Mouse (Mus musculus) heart, embryonic 14.5 days (tissue): ENCODE results near the gene Mboat1. TPM values are rescaled to one million over a fixed set of nuclear protein-coding genes. Genes with fewer than 3 reads are reported as not detected.

Experiments used
- ATAC-seq: fragments of 200-750 bp; cut with Nextera tagmentation; 2 replicates; pipeline ENCODE4 v1.8.0; 2017; ENCODE audit warnings: low read depth, moderate TSS enrichment; ENCODE audit not compliant: insufficient number of reproducible peaks, insufficient read depth, low FRiP score
- H3K27ac ChIP-seq, 2 experiments: fragments of 200-500 bp in 1 of 2; fragments of 300-500 bp in 1 of 2; sonication (generic) in 1 of 2; replicated peaks in 1 of 2; 2 replicates each; pipeline ENCODE4 v1.5.1; 2012 to 2014; ENCODE audit warnings: low read depth in 2 of 2, low read length in 2 of 2, control low read depth in 1 of 2, mild to moderate bottlenecking in 1 of 2, mixed read lengths in 1 of 2; ENCODE audit not compliant: control insufficient read depth in 1 of 2, insufficient read depth in 1 of 2
- H3K27me3 ChIP-seq: fragments of 300-500 bp; sonication (generic); 2 replicates; pipeline ENCODE4 v1.6.1; 2014; ENCODE audit warnings: mild to moderate bottlenecking, low read length, control low read depth; ENCODE audit not compliant: control insufficient read depth, insufficient read depth
- H3K36me3 ChIP-seq: fragments of 300-500 bp; sonication (generic); 2 replicates; pipeline ENCODE4 v1.6.1; 2014; ENCODE audit warnings: mild to moderate bottlenecking, control low read depth, low read length, mixed read lengths; ENCODE audit not compliant: control insufficient read depth, insufficient read depth
- H3K4me1 ChIP-seq, 2 experiments: fragments of 200-500 bp in 1 of 2; fragments of 300-500 bp in 1 of 2; sonication (generic) in 1 of 2; 2 replicates each; pipeline ENCODE4 v1.6.1; 2012 to 2014; ENCODE audit warnings: low read length in 2 of 2, control low read depth in 1 of 2, mixed read lengths in 1 of 2; ENCODE audit not compliant: control insufficient read depth in 2 of 2, insufficient read depth in 2 of 2
- H3K4me2 ChIP-seq: fragments of 300-500 bp; sonication (generic); 2 replicates; pipeline ENCODE4 v1.6.1; 2014; ENCODE audit warnings: mild to moderate bottlenecking, low read length
- H3K4me3 ChIP-seq, 2 experiments: fragments of 200-500 bp in 1 of 2; fragments of 300-500 bp in 1 of 2; sonication (generic) in 1 of 2; 2 replicates each; pipeline ENCODE4 v1.5.1; 2012 to 2014; ENCODE audit warnings: low read length in 2 of 2, mild to moderate bottlenecking in 2 of 2, control low read depth in 1 of 2, low read depth in 1 of 2, moderate library complexity in 1 of 2; ENCODE audit not compliant: control insufficient read depth in 1 of 2, insufficient read depth in 1 of 2
- H3K9ac ChIP-seq: fragments of 300-500 bp; sonication (generic); 2 replicates; pipeline ENCODE4 v1.6.1; 2014; ENCODE audit warnings: mild to moderate bottlenecking, low read length
- H3K9me3 ChIP-seq: fragments of 300-500 bp; sonication (generic); 2 replicates; pipeline ENCODE4 v1.6.1; 2016; ENCODE audit warnings: low read length, control low read depth; ENCODE audit not compliant: control insufficient read depth
- WGBS: fragments of 180-500 bp; shearing (Covaris S2); extraction: QIAGEN DNeasy Blood & Tissue Kit; methylation state at CpG from one replicate; pipeline ENCODE4 v1.1.7; 2014; 5-methylcytosine and 5-hydroxymethylcytosine counted together
- polyA plus RNA-seq: library from polyadenylated mRNA; unstranded; fragments of >200 nt; fragmentation: Nextera tagmentation; extraction: Ambion mirVana; gene quantifications from 2 replicates; pipeline ENCODE4 v1.2.1, GENCODE M21; 2014

The Mboat1 gene
- polyA plus RNA-seq, 1 experiment from 2014 or later: 2.5 TPM

DNA sequence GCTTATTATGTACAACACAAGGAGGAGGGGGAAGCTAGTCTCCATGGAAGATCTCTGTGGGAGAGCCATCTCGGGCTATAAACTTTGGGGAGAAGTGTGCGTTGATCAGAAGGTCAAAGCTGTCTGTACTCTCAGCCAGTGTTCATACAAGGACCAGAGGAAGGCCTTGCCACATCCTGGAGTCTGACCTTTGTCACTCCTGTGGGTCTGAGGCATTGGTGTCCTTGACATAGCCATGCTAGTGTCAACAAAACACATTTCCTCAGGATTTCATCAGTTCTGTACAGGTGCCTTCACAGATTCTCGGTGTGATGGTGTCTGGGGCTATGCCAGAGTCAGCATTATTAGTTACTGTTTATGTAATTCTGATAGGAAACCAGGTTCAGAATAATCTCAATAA, 115.1 kb downstream of the Mboat1 start:
- 73% methylated on average over 3 of the region's 3 CpGs for WGBS
- H3K9ac ChIP-seq: no peak overlapping the region
- no peak overlapping the region for H3K4me2 ChIP-seq
- H3K4me1 ChIP-seq: peaks cover 8 to 17% of the 10 kb centered on the region in 2 experiments
- H3K27ac ChIP-seq: no peak overlapping the region
- no peak for ATAC-seq
- no peak overlapping the region for H3K4me3 ChIP-seq
- H3K27me3 ChIP-seq: no peaks in the 10 kb centered on the region
- H3K36me3 ChIP-seq: no peaks in the 10 kb centered on the region
- H3K9me3 ChIP-seq: no peaks in the 10 kb centered on the region

DNA sequence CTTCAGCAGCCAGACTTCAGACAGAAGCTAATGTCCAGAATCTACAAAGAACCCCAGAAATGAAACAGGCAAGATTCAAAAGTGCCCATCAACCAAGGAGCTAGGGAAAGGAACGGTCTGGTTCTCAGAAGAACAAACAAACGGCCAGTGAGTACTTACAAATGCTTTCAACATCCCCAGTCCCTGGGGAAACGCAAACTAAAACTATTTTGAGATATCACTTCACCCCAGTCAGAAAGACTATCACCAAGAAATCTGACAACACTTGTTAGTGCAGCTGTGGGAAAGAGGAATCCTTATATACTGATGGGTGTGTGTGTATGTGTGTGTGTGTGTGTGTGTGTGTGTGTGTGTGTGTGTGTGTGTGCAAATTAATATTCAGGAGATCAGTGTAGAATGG, 116.4 kb downstream of the Mboat1 start:
- 6% methylated on average over 3 of the region's 3 CpGs for WGBS
- H3K4me2 ChIP-seq: no peak overlapping the region
- H3K4me3 ChIP-seq: no peak overlapping the region
- peaks cover 8 to 17% of the 10 kb centered on the region in 2 experiments for H3K4me1 ChIP-seq
- H3K27me3 ChIP-seq: no peaks in the 10 kb centered on the region
- H3K27ac ChIP-seq: no peak overlapping the region
- no peaks in the 10 kb centered on the region for H3K36me3 ChIP-seq
- no peaks in the 10 kb centered on the region for H3K9me3 ChIP-seq
- H3K9ac ChIP-seq: no peak overlapping the region
- ATAC-seq: no peak

DNA sequence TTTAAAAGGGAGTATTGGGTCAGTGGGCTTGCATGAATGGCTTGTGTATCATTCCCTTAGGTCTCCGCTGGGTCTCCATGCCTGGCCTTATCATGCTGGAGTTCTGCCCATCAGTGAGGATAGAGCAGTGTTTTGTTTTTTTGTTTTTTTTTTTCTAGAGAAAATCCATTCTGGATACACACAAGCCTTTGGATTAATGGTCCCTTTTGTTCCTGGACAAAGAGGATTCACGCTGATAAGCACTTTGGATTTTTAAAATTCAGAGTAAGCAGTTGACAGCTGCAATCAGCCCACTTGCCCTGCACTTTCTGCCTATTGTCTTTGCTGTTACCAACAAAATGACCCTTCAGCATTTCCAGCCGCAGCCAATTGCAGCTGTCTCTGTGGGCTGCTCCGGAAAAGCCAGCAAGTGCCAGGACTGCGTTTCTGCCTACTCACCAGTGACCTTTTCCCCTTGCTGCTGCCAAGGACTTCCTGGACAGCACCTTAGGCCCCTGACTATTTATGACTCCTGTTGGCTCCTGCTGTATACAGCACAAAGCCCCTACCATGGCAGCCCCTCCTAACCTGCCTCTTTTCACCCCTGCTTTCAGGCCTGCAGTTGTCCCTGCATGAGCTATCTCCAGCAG, 117.5 kb downstream of the Mboat1 start:
- Histone ChIP-seq H3K4me2 (no peak overlapping the region), H3K27me3 (no peaks in the 10 kb centered on the region), H3K9ac (no peak overlapping the region; the same call in 1 of the 2 replicates), H3K27ac (peak overlapping the region; percentile 39 to 41; a peak in 2 of 4 replicates), H3K4me3 (no peak overlapping the region), H3K4me1 (peaks cover 8 to 17% of the 10 kb centered on the region in 2 experiments), H3K9me3 (no peaks in the 10 kb centered on the region), H3K36me3 (no peaks in the 10 kb centered on the region)
- WGBS: 14% methylated on average over 5 of the region's 5 CpGs
- ATAC-seq: no peak

DNA sequence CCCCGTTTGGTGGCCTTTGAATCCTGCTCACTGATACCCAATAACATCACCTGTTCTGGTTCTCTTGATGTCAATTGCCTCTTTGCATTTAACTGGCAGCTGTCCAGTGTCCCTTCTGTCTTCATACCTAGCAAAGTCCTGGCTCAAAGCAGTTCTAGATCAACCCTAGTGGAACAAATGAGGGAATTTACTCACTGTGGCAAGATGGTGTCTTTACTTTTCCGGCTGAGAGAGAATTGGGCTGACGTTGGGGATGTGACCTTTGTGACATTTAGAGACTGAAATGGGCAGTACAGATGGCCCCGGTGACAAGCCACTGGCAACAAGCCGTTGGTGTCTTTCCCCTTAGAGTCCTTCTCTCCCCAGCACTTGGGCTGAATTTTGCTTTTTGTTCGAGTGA, 118.1 kb downstream of the Mboat1 start:
- no peak overlapping the region for H3K4me3 ChIP-seq
- no peak for ATAC-seq
- no peaks in the 10 kb centered on the region for H3K27me3 ChIP-seq
- H3K36me3 ChIP-seq: no peaks in the 10 kb centered on the region
- no peaks in the 10 kb centered on the region for H3K9me3 ChIP-seq
- no peak overlapping the region for H3K9ac ChIP-seq
- WGBS: 82% methylated on average over 6 of the region's 6 CpGs
- H3K4me2 ChIP-seq: no peak overlapping the region
- no peak overlapping the region; a peak in 1 of 4 replicates for H3K27ac ChIP-seq
- peaks cover 8 to 17% of the 10 kb centered on the region in 2 experiments for H3K4me1 ChIP-seq

DNA sequence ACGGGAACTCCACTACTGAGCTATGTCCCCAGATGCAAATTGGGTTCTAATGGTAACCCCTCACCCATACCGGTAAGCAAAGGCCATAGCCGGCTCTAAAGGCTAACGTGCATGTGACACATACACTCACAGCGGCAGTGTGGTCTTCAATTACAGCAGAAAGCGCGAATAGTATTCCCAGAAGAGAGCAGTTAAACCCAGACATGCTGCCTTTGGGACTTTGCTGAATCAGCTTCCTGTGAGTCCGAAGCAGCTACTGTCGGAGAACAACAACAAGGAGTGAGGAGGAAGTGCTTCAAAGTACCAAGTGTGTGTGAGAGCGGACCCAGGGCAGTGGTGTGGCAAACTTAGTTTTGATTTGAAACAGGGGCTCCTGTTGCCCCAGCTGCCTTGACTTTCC, 122.5 kb downstream of the Mboat1 start:
- H3K27me3 ChIP-seq: no peaks in the 10 kb centered on the region
- 66% methylated on average over 10 of the region's 10 CpGs for WGBS

DNA sequence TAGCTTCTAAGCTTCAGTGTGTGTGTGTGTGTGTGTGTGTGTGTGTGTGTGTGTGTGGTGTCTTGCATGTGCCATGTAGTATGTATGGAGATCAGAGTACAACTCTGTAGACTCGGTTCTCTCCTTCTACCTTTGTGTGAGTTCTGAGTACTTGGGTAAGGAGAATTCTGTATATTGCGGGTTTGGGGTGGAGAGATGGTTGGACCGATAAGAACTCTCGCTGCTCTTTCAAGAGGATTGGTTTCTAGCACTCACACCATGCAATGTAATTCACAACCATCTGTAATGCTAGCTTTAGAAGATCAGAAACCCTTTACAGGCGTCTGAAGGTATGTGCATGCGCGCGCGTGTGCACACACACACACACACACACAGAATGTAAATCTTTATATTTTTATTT, 123.0 kb downstream of the Mboat1 start:
- no peak for ATAC-seq
- Histone ChIP-seq H3K4me3 (no peak overlapping the region), H3K4me2 (no peak overlapping the region), H3K27me3 (no peaks in the 10 kb centered on the region), H3K4me1 (peaks cover 0 to 2% of the 10 kb centered on the region in 2 experiments; a peak in 2 of 4 replicates), H3K36me3 (no peaks in the 10 kb centered on the region), H3K27ac (no peak overlapping the region), H3K9me3 (no peaks in the 10 kb centered on the region), H3K9ac (no peak overlapping the region)
- 85% methylated on average over 9 of the region's 9 CpGs for WGBS

More for the DNA sequence above, 122.5 kb downstream of the Mboat1 start:
- no peak overlapping the region for H3K4me3 ChIP-seq
- no peaks in the 10 kb centered on the region for H3K9me3 ChIP-seq
- H3K4me1 ChIP-seq: peaks cover 5 to 7% of the 10 kb centered on the region in 2 experiments
- H3K4me2 ChIP-seq: no peak overlapping the region
- ATAC-seq: no peak
- no peak overlapping the region for H3K9ac ChIP-seq
- no peaks in the 10 kb centered on the region for H3K36me3 ChIP-seq
- H3K27ac ChIP-seq: no peak overlapping the region

DNA sequence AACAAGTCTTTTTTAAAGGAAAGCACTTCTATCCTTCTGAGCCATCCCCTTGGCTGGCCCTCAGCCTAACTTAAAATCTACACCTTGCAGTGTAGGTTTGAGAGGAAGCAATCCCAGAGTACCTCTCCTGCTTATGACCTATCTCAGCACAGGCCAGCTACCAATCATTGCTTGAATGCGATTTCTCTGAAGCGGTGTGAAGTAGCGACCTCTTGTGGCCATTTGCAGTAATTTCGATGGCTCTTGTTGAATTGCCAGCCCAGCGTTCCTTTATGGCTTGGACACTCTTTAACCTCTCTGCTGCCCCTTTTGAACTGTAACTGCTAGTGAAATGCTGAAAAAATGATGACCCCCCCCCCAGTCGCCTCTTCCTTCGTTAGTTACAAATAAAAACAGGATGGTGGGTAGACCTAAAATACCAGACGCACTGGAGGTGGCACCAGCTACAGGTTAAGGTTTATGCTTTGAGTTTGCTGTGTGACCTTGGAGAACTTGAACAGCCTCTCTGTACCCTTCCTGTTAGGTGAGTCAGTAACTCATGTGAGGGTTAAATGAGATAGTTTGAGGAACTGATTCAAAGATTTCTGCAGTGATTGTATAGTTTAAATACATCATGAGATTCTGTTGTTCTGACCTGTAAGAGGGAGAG, 123.7 kb downstream of the Mboat1 start:
- no peaks in the 10 kb centered on the region for H3K9me3 ChIP-seq
- H3K9ac ChIP-seq: no peak overlapping the region
- H3K27me3 ChIP-seq: no peaks in the 10 kb centered on the region
- no peak overlapping the region for H3K27ac ChIP-seq
- no peaks in the 10 kb centered on the region for H3K4me1 ChIP-seq
- WGBS: 10% methylated on average over 8 of the region's 8 CpGs
- no peak overlapping the region for H3K4me2 ChIP-seq
- H3K4me3 ChIP-seq: no peak overlapping the region
- no peak for ATAC-seq
- H3K36me3 ChIP-seq: no peaks in the 10 kb centered on the region
